Mouse (Mus musculus): ENCODE data around the gene Mical3. TPM values are rescaled to one million over a fixed set of nuclear protein-coding genes. Genes with fewer than 3 reads are reported as not detected.

The Mical3 gene
- polyA plus RNA-seq, 1 experiment, result 17.8 TPM

DNA sequence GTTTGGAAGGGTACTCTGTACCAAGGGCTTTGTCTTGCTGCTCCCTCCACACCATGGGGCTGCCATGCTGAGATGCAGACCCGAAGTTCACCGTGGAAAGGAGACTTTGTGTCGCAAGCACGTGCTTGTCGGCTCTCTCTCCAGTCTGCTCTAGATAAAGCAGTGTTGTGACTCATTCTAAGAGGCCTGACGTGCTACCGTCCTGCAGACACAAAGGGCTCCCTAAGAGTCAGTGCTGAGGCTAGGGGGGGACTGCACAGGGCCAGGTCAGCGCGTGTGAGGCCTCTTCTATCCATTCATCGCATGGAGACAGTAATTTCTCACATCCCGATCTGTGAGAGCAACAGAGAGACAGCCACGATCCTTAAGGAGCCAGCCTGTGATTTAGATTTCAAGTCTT lies 95.5 kb downstream of the Mical3 start:
- Histone ChIP-seq H3K9me3 (peaks cover 6% of the 10 kb centered on the region; the same call in 1 of the 2 replicates), H3K4me3 (replicated peaks) (no peak overlapping the region), H3K36me3 (replicated peaks; ENCODE audit: low read length) (peaks cover 100% of the 10 kb centered on the region), H3K27me3 (replicated peaks) (no peaks in the 10 kb centered on the region), H3K4me1 (peaks cover 6% of the 10 kb centered on the region; the same call in 1 of the 2 replicates)
- TF ChIP-seq FLI1 (IDR thresholded peaks at IDR 0.05; ENCODE audit: low read length) (no peak), GATA1 (IDR thresholded peaks at IDR 0.05; ENCODE audit: borderline replicate concordance, low read length) (no peak)

- Histone ChIP-seq H3K36me3 (replicated peaks; ENCODE audit: low read length) (peaks cover 100% of the 10 kb centered on the region), H3K4me3 (replicated peaks) (no peak overlapping the region), H3K27me3 (replicated peaks) (no peaks in the 10 kb centered on the region), H3K4me1 (no peaks in the 10 kb centered on the region), H3K9me3 (peaks cover 6% of the 10 kb centered on the region; the same call in 1 of the 2 replicates)
- TF ChIP-seq FLI1 (IDR thresholded peaks at IDR 0.05; ENCODE audit: low read length) (no peak), GATA1 (IDR thresholded peaks at IDR 0.05; ENCODE audit: borderline replicate concordance, low read length) (no peak)
Observed at GRCm38 (mm10) chr6:121033250-121033649, 97.5 kb downstream of the Mical3 start.

- Histone ChIP-seq H3K4me1 (0 out of 2 replicates have a peak, but pooled peaks cover 1% of the 10 kb centered on the region), H3K27me3 (replicated peaks) (no peaks in the 10 kb centered on the region), H3K4me3 (replicated peaks) (no peak overlapping the region), H3K9me3 (peaks cover 6% of the 10 kb centered on the region; the same call in 1 of the 2 replicates), H3K36me3 (replicated peaks; ENCODE audit: low read length) (peaks cover 100% of the 10 kb centered on the region)
- TF ChIP-seq GATA1 (IDR thresholded peaks at IDR 0.05; ENCODE audit: borderline replicate concordance, low read length) (no peak), FLI1 (IDR thresholded peaks at IDR 0.05; ENCODE audit: low read length) (no peak)
Observed at GRCm38 (mm10) chr6:121031370-121031769, 99.4 kb downstream of the Mical3 start.

DNA sequence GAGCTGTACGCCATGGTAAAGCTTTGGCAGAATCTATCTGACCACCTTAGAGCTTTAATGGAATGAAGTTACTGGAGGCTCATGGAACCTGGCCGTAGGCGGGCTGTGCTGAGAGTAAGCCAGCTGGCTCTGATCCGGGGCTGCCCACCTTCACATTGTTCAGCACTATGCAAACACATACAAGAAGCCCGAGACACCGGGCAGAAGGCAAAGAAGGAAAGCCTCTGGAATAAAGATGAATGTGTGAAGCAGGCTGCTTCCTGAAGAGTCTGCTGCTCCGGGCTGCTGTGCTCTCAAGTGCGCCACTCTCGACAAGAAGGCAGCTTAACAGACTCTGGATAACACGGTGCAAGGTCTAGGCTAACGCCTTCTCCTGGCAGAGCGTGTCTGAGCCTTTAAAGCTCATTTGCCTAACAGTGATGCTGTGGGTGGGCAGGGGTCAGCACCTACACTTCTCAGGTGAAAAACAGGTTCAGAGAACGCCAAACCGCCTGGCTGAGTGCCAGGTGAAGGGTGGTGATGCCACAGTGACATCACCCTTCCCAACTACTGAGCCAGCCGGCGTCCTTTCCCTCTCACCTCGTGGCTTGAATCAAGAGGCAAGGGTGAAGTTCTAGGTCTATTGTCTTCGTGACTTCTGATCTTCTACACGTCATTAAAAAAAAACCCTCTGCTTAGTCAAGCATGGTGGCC lies 100.8 kb downstream of the Mical3 start:
- peaks cover 11% of the 10 kb centered on the region; the same call in 1 of the 2 replicates for H3K4me1 ChIP-seq
- no peak for TF ChIP-seq FLI1 (IDR thresholded peaks at IDR 0.05; ENCODE audit: low read length)
- TF ChIP-seq GATA1 (IDR thresholded peaks at IDR 0.05; ENCODE audit: borderline replicate concordance, low read length), result no peak
- peaks cover 99% of the 10 kb centered on the region for H3K36me3 ChIP-seq (replicated peaks; ENCODE audit: low read length)
- H3K9me3 ChIP-seq, result peaks cover 6% of the 10 kb centered on the region; the same call in 1 of the 2 replicates
- no peaks in the 10 kb centered on the region for H3K27me3 ChIP-seq (replicated peaks)
- no peak overlapping the region for H3K4me3 ChIP-seq (replicated peaks)

DNA sequence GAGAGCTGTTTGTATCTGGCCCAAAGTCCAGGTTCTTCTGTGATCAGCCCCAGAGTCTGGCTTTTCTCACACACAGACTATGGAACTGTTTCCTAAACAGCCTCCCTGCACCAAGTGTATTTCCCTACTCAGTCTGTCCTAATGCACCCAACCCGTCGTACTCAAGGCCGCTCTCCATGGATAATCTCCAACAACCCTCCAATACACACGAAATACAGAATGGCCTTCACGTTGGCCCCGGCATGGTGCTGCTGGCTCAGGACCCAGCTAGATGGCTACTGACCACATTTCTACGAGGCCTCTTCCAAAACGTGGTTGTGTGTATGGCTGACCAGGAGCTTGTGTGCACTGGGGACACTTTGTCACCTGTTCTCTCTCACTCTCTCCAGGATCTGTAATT lies 102.3 kb downstream of the Mical3 start:
- Histone ChIP-seq H3K27me3 (replicated peaks) (no peaks in the 10 kb centered on the region), H3K9me3 (peaks cover 6% of the 10 kb centered on the region; the same call in 1 of the 2 replicates), H3K4me3 (replicated peaks) (no peak overlapping the region), H3K4me1 (peaks cover 11% of the 10 kb centered on the region; the same call in 1 of the 2 replicates), H3K36me3 (replicated peaks; ENCODE audit: low read length) (peaks cover 99% of the 10 kb centered on the region)
- TF ChIP-seq GATA1 (IDR thresholded peaks at IDR 0.05; ENCODE audit: borderline replicate concordance, low read length) (no peak), FLI1 (IDR thresholded peaks at IDR 0.05; ENCODE audit: low read length) (no peak)

- H3K27me3 ChIP-seq (replicated peaks), result no peaks in the 10 kb centered on the region
- TF ChIP-seq GATA1 (IDR thresholded peaks at IDR 0.05; ENCODE audit: borderline replicate concordance, low read length) (no peak), FLI1 (IDR thresholded peaks at IDR 0.05; ENCODE audit: low read length) (no peak)
- no peaks in the 10 kb centered on the region for H3K9me3 ChIP-seq
- no peak overlapping the region for H3K4me3 ChIP-seq (replicated peaks)
- H3K4me1 ChIP-seq, result peaks cover 11% of the 10 kb centered on the region; the same call in 1 of the 2 replicates
- peaks cover 99% of the 10 kb centered on the region for H3K36me3 ChIP-seq (replicated peaks; ENCODE audit: low read length)
Observed at GRCm38 (mm10) chr6:121027314-121027713, 103.5 kb downstream of the Mical3 start.

GRCm38 (mm10) chr6:121026866-121027265 lies 103.9 kb downstream of the Mical3 start:
- Histone ChIP-seq H3K4me1 (peaks cover 11% of the 10 kb centered on the region; the same call in 1 of the 2 replicates), H3K4me3 (replicated peaks) (no peak overlapping the region), H3K27me3 (replicated peaks) (no peaks in the 10 kb centered on the region), H3K36me3 (replicated peaks; ENCODE audit: low read length) (peaks cover 99% of the 10 kb centered on the region), H3K9me3 (no peaks in the 10 kb centered on the region)
- no peak for TF ChIP-seq GATA1 (IDR thresholded peaks at IDR 0.05; ENCODE audit: borderline replicate concordance, low read length)
- TF ChIP-seq FLI1 (IDR thresholded peaks at IDR 0.05; ENCODE audit: low read length), result no peak

- H3K4me3 ChIP-seq (replicated peaks), result no peak overlapping the region
- peaks cover 11% of the 10 kb centered on the region; the same call in 1 of the 2 replicates for H3K4me1 ChIP-seq
- TF ChIP-seq GATA1 (IDR thresholded peaks at IDR 0.05; ENCODE audit: borderline replicate concordance, low read length) (no peak), FLI1 (IDR thresholded peaks at IDR 0.05; ENCODE audit: low read length) (no peak)
- H3K9me3 ChIP-seq, result no peaks in the 10 kb centered on the region
- no peaks in the 10 kb centered on the region for H3K27me3 ChIP-seq (replicated peaks)
- H3K36me3 ChIP-seq (replicated peaks; ENCODE audit: low read length), result peaks cover 99% of the 10 kb centered on the region
Observed at GRCm38 (mm10) chr6:121026019-121026584, 104.7 kb downstream of the Mical3 start.

GRCm38 (mm10) chr6:121018147-121018546 lies 112.7 kb downstream of the Mical3 start:
- no peaks in the 10 kb centered on the region for H3K9me3 ChIP-seq
- H3K36me3 ChIP-seq (replicated peaks; ENCODE audit: low read length), result peaks cover 100% of the 10 kb centered on the region
- no peaks in the 10 kb centered on the region for H3K27me3 ChIP-seq (replicated peaks)
- H3K4me1 ChIP-seq, result peaks cover 28% of the 10 kb centered on the region
- H3K4me3 ChIP-seq (replicated peaks), result no peak overlapping the region
- TF ChIP-seq FLI1 (IDR thresholded peaks at IDR 0.05; ENCODE audit: low read length) (no peak), GATA1 (IDR thresholded peaks at IDR 0.05; ENCODE audit: borderline replicate concordance, low read length) (no peak)

GRCm38 (mm10) chr6:121017436-121018031 lies 113.3 kb downstream of the Mical3 start:
- Histone ChIP-seq H3K4me3 (replicated peaks) (no peak overlapping the region), H3K36me3 (replicated peaks; ENCODE audit: low read length) (peaks cover 100% of the 10 kb centered on the region), H3K27me3 (replicated peaks) (no peaks in the 10 kb centered on the region), H3K9me3 (no peaks in the 10 kb centered on the region), H3K4me1 (peaks cover 29% of the 10 kb centered on the region)
- TF ChIP-seq FLI1 (IDR thresholded peaks at IDR 0.05; ENCODE audit: low read length) (no peak), GATA1 (IDR thresholded peaks at IDR 0.05; ENCODE audit: borderline replicate concordance, low read length) (no peak)
